16 mouse cellular contexts compared by ENCODE assay signal in genomic region chr7:73031407-73031806, GRCm38 (mm10).
"Had no signal": no experiment of that assay in that cellular context is flagged by ENCODE, and none has a peak within 500 bp of the region (broad histone marks: within the 10 kb centered on the region; RNA-seq: fewer than 3 reads in every experiment).

No protein-coding gene starts in this region.

- H3K36me3 ChIP-seq: lung, embryonic 15.5 days; midbrain, embryonic 13.5 days; midbrain, embryonic 15.5 days; neural tube, embryonic 12.5 days; stomach, embryonic 15.5 days had no signal

- H3K27me3 ChIP-seq: lung, embryonic 15.5 days; megakaryocyte, embryonic 14.5 days; midbrain, embryonic 15.5 days; neural tube, embryonic 12.5 days; stomach, embryonic 15.5 days had no signal

- DNase-seq: lung, adult 2 months; lung, postnatal 14 days; lung, postnatal 36 days; right cerebral cortex, postnatal 14 days; thymus, adult 2 months; thymus, postnatal 25 days; thymus, postnatal 4 days had no signal

- ATAC-seq: lung, postnatal 0 days; midbrain, embryonic 13.5 days; midbrain, embryonic 15.5 days had no signal

- H3K4me3 ChIP-seq: lung, embryonic 15.5 days; megakaryocyte, embryonic 14.5 days; midbrain, embryonic 13.5 days; midbrain, embryonic 15.5 days; neural tube, embryonic 12.5 days had no signal

- H3K27ac ChIP-seq: lung, embryonic 15.5 days; macrophage; neural tube, embryonic 12.5 days had no signal

- H3K4me2 ChIP-seq: midbrain, embryonic 11.5 days; midbrain, embryonic 13.5 days; midbrain, embryonic 15.5 days; neural tube, embryonic 12.5 days had no signal

- H3K9ac ChIP-seq: lung, embryonic 15.5 days; midbrain, embryonic 13.5 days; midbrain, embryonic 15.5 days; neural tube, embryonic 12.5 days; stomach, embryonic 15.5 days had no signal

- H3K4me1 ChIP-seq: megakaryocyte, embryonic 14.5 days; neural tube, embryonic 12.5 days had no signal

- H3K9me3 ChIP-seq: lung, embryonic 15.5 days; midbrain, embryonic 13.5 days; midbrain, embryonic 15.5 days; neural tube, embryonic 12.5 days; stomach, embryonic 15.5 days had no signal
